Mouse (Mus musculus) hindbrain, embryonic 15.5 days (tissue): ENCODE results near the gene Rbpj. TPM values are rescaled to one million over a fixed set of nuclear protein-coding genes. Genes with fewer than 3 reads are reported as not detected.
"Not testable (repeated sequence)": the region's sequence is repeated elsewhere in the genome, so short reads cannot be mapped to it uniquely, and the experiment has no call there.

ENCODE experiments used
- ATAC-seq: fragments of 200-750 bp; cut with Nextera tagmentation; 2 replicates; pipeline ENCODE4 v1.8.0; 2017; ENCODE audit warnings: low read depth, moderate number of reproducible peaks, moderate TSS enrichment; ENCODE audit not compliant: low FRiP score
- H3K27ac ChIP-seq: fragments of 300-500 bp; sonication (generic); replicated peaks from 2 replicates; pipeline ENCODE4 v1.5.1; 2015; ENCODE audit warnings: mild to moderate bottlenecking, inconsistent platforms
- H3K27me3 ChIP-seq: fragments of 300-500 bp; sonication (generic); 2 replicates; pipeline ENCODE4 v1.6.1; 2015; ENCODE audit warnings: control low read depth, inconsistent platforms
- H3K36me3 ChIP-seq: fragments of 300-500 bp; sonication (generic); 2 replicates; pipeline ENCODE4 v1.6.1; 2015; ENCODE audit warnings: control low read depth, inconsistent platforms
- H3K4me1 ChIP-seq: fragments of 300-500 bp; sonication (generic); replicated peaks from 2 replicates; pipeline ENCODE4 v1.6.1; 2015; ENCODE audit warnings: control low read depth, inconsistent platforms
- H3K4me2 ChIP-seq: fragments of 300-500 bp; sonication (generic); 2 replicates; pipeline ENCODE4 v1.6.1; 2015; ENCODE audit warnings: moderate library complexity, mild to moderate bottlenecking, inconsistent platforms
- H3K4me3 ChIP-seq: fragments of 300-500 bp; sonication (generic); 2 replicates; pipeline ENCODE4 v1.5.1; 2015; ENCODE audit warnings: mild to moderate bottlenecking, inconsistent platforms
- H3K9ac ChIP-seq: fragments of 300-500 bp; sonication (generic); 2 replicates; pipeline ENCODE4 v1.6.1; 2015; ENCODE audit warnings: inconsistent platforms
- H3K9me3 ChIP-seq: fragments of 300-500 bp; sonication (generic); 2 replicates; pipeline ENCODE4 v1.6.1; 2016; ENCODE audit warnings: control low read depth, inconsistent platforms
- WGBS: fragments of 180-500 bp; shearing (Covaris S2); methylation state at CpG from one replicate; pipeline ENCODE4 v1.1.7; 2015; 5-methylcytosine and 5-hydroxymethylcytosine counted together
- polyA plus RNA-seq: library from polyadenylated mRNA; unstranded; fragments of >200 nt; fragmentation: Nextera tagmentation; extraction: Ambion mirVana; gene quantifications from 2 replicates; pipeline ENCODE4 v1.2.1, GENCODE M21; 2015

Rbpj gene
- polyA plus RNA-seq, 1 experiment from 2014 or later = 28.0 TPM

DNA sequence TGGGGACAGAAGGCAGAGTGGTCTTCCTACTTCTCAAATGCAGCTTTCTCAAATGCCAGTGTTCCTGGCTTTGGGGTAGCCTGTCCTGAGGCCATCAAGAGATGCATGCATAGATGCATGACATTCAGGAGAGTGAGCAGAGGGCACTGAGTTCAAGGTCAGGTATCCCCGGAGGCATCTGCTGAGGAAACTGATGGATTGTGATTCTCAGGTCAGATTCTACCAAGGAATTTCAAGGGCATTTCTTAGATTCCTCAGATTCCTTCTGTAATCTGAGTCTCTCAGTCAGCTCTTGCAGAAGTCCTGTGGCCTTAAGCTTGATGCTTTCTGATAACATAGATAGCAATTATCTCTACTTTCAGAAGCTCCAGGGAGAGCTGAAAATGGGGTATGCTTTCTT, 76.1 kb downstream of the Rbpj start:
- no peaks in the 10 kb centered on the region for H3K27me3 ChIP-seq
- H3K9me3 ChIP-seq = no peaks in the 10 kb centered on the region
- no peak overlapping the region for H3K9ac ChIP-seq
- no peak overlapping the region for H3K4me2 ChIP-seq
- H3K27ac ChIP-seq = no peak overlapping the region
- no peak overlapping the region for H3K4me3 ChIP-seq
- no peaks in the 10 kb centered on the region for H3K36me3 ChIP-seq
- ATAC-seq = no peak
- WGBS = 77% methylated on average over 1 of the region's 1 CpGs
- no peaks in the 10 kb centered on the region for H3K4me1 ChIP-seq

DNA sequence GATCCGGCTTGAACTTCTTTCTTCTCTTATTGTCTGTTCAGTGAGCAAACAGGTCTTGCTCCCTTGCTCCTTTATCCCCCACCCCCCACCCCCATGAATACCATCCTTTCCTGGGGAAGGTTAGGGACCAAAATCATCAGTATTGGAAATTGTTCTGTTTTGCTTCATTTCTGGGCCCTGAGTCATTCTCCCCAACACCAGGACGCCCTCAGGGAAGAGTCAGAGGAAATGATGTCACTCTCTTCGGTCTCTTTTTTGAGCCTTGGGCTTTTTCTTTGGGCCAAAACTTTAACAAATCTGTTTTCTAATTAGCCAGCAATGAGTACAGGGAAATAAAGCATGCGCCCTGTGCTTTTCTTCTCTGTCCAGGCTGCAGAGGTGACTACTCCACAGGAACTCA, 77.4 kb downstream of the Rbpj start:
- no peaks in the 10 kb centered on the region for H3K36me3 ChIP-seq
- WGBS = 88% methylated on average over 4 of the region's 4 CpGs
- no peak for ATAC-seq
- no peak overlapping the region for H3K27ac ChIP-seq
- no peaks in the 10 kb centered on the region for H3K4me1 ChIP-seq
- H3K27me3 ChIP-seq = no peaks in the 10 kb centered on the region
- no peak overlapping the region for H3K4me3 ChIP-seq
- H3K4me2 ChIP-seq = no peak overlapping the region
- no peaks in the 10 kb centered on the region for H3K9me3 ChIP-seq
- no peak overlapping the region for H3K9ac ChIP-seq

DNA sequence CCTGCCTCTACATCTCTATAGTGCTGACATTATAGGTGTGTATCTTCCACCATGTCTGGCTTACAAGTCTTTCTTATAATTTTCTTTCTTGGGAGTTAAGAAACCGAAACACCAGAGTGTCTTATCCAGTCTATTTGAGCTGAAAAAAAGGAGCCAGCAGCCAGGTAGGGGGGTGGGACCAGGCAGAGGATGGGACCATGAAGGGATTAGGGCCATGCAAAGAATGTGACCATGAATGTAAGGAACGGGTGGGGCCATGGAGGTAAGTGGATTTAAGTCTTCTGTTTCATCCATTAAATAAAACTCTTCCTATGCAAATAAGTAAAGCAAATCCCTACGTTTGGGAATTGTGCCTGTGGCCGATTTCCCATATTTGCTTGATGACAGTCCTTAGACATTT, 78.0 kb downstream of the Rbpj start:
- no peaks in the 10 kb centered on the region for H3K9me3 ChIP-seq
- 90% methylated on average over 4 of the region's 4 CpGs for WGBS
- no peaks in the 10 kb centered on the region for H3K4me1 ChIP-seq
- ATAC-seq = no peak
- no peak overlapping the region for H3K4me2 ChIP-seq
- no peak overlapping the region for H3K27ac ChIP-seq
- no peaks in the 10 kb centered on the region for H3K36me3 ChIP-seq
- no peak overlapping the region for H3K9ac ChIP-seq
- no peaks in the 10 kb centered on the region for H3K27me3 ChIP-seq
- H3K4me3 ChIP-seq = no peak overlapping the region

DNA sequence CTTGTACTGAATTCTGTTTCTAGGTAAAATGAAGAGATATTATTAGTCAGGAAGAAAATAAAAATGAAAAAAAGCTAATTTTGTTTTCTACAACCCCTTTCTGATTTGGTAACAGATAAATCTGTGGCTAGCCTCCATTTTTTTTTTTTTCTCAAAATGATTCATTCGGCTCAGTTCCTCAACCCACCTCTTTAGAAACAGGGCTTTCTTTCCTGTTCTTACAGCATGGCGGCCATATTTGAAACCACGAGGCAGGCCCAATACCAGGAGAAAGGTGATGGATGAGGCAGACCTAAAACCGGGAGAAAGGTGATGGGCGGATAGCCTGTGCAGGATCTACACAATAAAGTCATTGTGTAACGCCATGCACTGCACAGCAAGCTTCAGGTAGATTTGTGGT, 80.5 kb downstream of the Rbpj start:
- Histone ChIP-seq H3K27me3 (no peaks in the 10 kb centered on the region), H3K36me3 (no peaks in the 10 kb centered on the region), H3K9me3 (no peaks in the 10 kb centered on the region), H3K4me1 (no peaks in the 10 kb centered on the region), H3K27ac (no peak overlapping the region), H3K4me2 (no peak overlapping the region), H3K9ac (no peak overlapping the region), H3K4me3 (no peak overlapping the region)
- no peak for ATAC-seq
- WGBS = 86% methylated on average over 6 of the region's 6 CpGs

DNA sequence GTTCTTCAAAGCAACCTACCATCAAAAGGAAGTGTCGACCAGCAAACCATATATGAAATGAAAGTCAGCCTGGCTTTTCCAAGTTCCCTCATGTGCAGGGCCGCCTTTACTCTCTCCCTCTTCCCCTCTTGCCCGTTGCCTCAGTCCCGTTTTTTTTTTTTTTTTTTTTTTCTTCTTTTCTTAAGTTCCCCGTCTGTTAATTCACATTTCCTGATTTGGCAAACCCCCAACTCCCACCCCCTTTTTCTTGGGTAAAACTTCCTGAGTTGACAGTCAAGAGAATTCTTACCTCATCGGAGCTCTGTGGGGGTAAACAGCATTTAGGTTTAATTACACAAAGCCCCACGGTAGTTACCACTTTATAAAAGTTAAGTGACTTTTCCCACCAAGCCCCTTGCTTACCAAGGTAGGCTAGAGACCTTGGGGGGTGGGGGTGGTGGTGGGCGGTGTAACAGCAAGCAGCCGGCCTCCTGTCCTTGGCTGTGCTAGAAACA, 81.1 kb downstream of the Rbpj start:
- H3K36me3 ChIP-seq = no peaks in the 10 kb centered on the region
- no peak overlapping the region for H3K27ac ChIP-seq
- no peaks in the 10 kb centered on the region for H3K9me3 ChIP-seq
- no peak overlapping the region for H3K4me3 ChIP-seq
- WGBS = 67% methylated on average over 9 of the region's 9 CpGs
- no peak for ATAC-seq
- H3K4me2 ChIP-seq = no peak overlapping the region
- H3K4me1 ChIP-seq = no peaks in the 10 kb centered on the region
- H3K27me3 ChIP-seq = no peaks in the 10 kb centered on the region
- H3K9ac ChIP-seq = no peak overlapping the region

DNA sequence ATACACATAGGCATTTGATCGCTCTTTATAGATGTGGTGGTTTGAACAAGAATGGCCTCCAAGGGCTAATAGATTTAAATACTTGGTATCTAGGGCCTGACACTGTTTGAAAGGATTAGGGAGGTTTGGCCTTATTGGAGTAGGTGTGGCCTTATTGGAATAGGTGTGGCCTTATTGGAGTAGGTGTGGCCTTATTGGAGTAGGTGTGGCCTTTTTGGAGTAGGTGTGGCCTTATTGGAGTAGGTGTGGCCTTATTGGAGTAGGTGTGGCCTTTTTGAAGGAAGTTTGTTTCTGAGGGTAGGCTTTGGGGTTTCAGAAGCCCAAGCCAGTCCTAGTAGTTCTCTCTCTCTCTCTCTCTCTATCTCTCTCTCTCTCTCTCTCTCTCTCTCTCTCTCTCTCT, 84.4 kb downstream of the Rbpj start:
- H3K27me3 ChIP-seq, H3K9me3 ChIP-seq, H3K4me3 ChIP-seq, H3K4me1 ChIP-seq, H3K27ac ChIP-seq, H3K9ac ChIP-seq, H3K36me3 ChIP-seq, H3K4me2 ChIP-seq, ATAC-seq: not testable (repeated sequence)
- 98% methylated on average over 1 of the region's 1 CpGs for WGBS

DNA sequence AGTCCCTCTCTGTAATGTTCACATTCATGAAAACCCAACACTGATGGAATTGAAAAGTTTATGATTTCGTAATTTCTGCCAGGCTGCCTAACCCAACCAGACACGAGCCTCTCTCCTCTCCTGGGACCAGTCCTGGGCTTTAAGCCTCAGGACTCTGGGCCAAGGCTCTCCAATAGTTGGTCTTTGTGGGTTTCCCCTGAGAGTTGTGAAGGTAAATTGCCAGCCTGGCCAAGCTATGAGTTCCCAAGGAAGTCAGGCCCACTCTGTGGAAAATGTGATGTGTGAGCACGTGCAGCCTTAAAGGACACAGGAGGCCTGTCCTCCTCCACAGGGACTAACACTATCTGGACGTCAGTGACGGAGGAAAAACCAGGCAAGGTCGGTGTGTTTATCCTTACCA, 85.4 kb downstream of the Rbpj start:
- Histone ChIP-seq H3K36me3 (no peaks in the 10 kb centered on the region), H3K9ac (no peak overlapping the region), H3K4me1 (no peaks in the 10 kb centered on the region), H3K4me3 (no peak overlapping the region), H3K9me3 (no peaks in the 10 kb centered on the region), H3K4me2 (no peak overlapping the region), H3K27ac (no peak overlapping the region), H3K27me3 (no peaks in the 10 kb centered on the region)
- no peak for ATAC-seq
- 72% methylated on average over 6 of the region's 6 CpGs for WGBS

DNA sequence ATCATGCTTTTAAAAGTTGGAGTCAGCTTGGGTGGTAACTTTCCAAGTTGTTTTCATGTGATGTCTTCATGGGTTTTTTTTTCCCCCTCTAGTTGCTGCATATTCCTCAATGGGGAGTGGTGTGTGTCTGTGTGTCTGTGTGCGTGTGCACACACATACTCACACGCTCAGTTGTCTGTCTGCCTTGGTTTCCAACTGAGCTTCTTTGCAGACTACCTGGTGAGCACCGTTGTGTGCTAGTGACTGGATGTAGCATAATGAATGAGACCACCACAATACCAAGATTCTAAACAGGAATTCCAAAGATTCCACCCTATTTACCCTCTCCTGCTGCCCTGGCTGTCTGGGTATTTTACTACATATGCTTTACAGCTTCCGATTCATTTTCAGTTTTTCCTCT, 86.0 kb downstream of the Rbpj start:
- no peak for ATAC-seq
- Histone ChIP-seq H3K9me3 (no peaks in the 10 kb centered on the region), H3K36me3 (no peaks in the 10 kb centered on the region), H3K27me3 (no peaks in the 10 kb centered on the region), H3K9ac (no peak overlapping the region), H3K4me1 (no peaks in the 10 kb centered on the region), H3K4me3 (no peak overlapping the region), H3K4me2 (no peak overlapping the region), H3K27ac (no peak overlapping the region)
- WGBS = 44% methylated on average over 4 of the region's 4 CpGs

DNA sequence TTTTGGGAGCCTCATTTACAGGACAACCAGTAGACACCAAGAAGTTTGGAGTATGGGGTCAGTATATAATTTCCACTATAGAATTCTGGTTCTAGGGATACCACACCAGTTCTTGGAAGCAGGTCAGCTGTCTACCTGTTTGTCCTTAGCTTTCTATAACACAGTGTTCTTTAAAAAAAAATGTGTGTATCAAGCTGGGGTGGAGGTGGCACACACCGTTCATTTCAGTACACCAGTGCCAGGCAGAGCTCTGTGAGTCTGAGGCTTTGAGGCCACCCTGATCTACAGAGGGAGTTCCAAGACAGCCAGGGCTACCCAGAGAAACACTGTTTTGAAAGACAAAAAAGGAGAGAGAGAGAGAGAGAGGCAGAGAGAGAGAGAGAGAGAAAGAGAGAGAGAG, 87.3 kb downstream of the Rbpj start:
- Histone ChIP-seq H3K36me3 (no peaks in the 10 kb centered on the region), H3K27me3 (no peaks in the 10 kb centered on the region), H3K27ac (no peak overlapping the region), H3K4me1 (no peaks in the 10 kb centered on the region), H3K9ac (no peak overlapping the region), H3K4me3 (no peak overlapping the region), H3K9me3 (no peaks in the 10 kb centered on the region), H3K4me2 (no peak overlapping the region)
- 95% methylated on average over 1 of the region's 1 CpGs for WGBS
- no peak for ATAC-seq

DNA sequence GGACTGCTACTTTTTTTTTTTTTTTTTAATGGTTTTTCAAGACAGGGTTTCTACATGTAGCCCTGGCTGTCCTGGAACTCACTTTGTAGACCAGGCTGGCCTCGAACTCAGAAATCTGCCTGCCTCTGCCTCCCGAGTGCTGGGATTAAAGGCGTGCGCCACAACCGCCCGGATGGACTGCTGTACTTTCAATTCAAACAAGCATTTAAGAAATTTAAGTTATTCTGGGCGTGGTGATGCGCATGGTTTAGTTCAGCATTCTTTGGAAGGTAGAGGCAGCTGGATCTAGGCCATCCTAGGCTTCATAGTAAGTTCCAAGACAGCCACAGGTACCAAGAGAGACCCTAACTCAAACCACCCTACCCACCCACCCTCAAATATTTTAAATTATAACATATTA, 88.2 kb downstream of the Rbpj start:
- no peak overlapping the region for H3K4me2 ChIP-seq
- no peaks in the 10 kb centered on the region for H3K27me3 ChIP-seq
- 94% methylated on average over 8 of the region's 8 CpGs for WGBS
- no peak overlapping the region for H3K9ac ChIP-seq
- H3K9me3 ChIP-seq = no peaks in the 10 kb centered on the region
- H3K4me3 ChIP-seq = no peak overlapping the region
- no peak for ATAC-seq
- H3K27ac ChIP-seq = no peak overlapping the region
- H3K4me1 ChIP-seq = no peaks in the 10 kb centered on the region
- no peaks in the 10 kb centered on the region for H3K36me3 ChIP-seq

DNA sequence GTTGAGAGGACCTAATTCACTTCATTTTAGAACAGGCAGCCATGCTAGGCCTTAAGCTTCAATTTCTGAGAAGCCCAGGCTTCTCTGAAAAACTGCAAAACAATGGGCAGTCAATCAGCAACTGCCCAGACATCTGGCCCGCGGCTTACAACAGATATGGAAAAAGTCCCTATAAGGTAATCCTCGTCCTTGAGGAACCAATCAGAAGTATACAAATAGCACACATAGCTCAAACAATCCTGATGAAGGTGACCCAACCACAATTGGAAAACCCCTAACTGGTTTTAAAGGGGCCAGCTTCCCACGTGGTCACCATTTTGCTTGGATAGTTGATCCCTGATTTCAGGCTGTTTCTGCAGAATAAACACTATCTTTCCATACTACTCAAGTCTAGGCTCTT, 89.0 kb downstream of the Rbpj start:
- WGBS = 85% methylated on average over 4 of the region's 4 CpGs
- no peak overlapping the region for H3K4me3 ChIP-seq
- no peaks in the 10 kb centered on the region for H3K27me3 ChIP-seq
- ATAC-seq = no peak
- H3K9me3 ChIP-seq = no peaks in the 10 kb centered on the region
- H3K4me2 ChIP-seq = no peak overlapping the region
- no peak overlapping the region for H3K9ac ChIP-seq
- H3K4me1 ChIP-seq = no peaks in the 10 kb centered on the region
- no peaks in the 10 kb centered on the region for H3K36me3 ChIP-seq
- H3K27ac ChIP-seq = no peak overlapping the region

DNA sequence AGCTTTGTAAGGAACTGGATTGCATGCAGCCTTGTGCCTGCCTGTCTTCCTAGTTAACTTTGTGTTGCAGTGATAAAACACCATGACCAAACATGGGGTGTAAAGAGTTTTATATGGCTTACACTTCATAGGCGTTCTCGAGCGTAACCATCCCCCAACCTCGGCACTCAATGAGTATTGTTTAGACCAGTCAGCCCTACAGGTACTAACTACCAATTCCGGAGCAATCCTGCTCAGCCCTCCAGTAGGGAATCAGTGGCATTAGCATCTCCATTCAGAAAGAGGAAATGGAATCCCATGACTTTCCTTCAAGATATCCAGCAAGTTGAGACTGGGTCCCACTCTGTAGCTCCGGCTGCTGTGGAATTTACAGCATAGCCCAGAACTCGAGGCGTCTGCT, 89.5 kb downstream of the Rbpj start:
- Histone ChIP-seq H3K9ac (no peak overlapping the region), H3K4me2 (no peak overlapping the region), H3K9me3 (no peaks in the 10 kb centered on the region), H3K4me3 (no peak overlapping the region), H3K4me1 (no peaks in the 10 kb centered on the region), H3K36me3 (no peaks in the 10 kb centered on the region), H3K27me3 (no peaks in the 10 kb centered on the region), H3K27ac (no peak overlapping the region)
- 95% methylated on average over 8 of the region's 8 CpGs for WGBS
- no peak for ATAC-seq

DNA sequence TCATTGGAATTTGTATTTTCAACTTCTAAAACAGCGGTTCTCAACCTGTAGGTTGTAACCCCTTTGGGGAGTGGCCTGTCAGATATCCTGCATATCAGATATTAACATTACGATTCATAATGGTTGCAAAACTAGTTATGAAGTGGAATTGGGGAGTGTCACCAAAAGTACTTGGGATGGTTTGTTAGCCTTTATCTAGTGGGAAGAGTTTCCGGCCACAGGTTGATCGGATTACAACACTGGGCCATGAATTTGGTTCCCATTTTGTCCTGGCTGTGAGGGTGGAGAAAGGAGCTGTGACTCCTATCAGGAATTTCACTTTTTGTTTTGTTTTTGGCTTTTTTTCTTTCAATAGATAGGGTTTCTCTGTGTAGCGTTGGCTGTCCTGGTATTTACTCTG, 90.0 kb downstream of the Rbpj start:
- Histone ChIP-seq H3K4me2 (no peak overlapping the region), H3K27me3 (no peaks in the 10 kb centered on the region), H3K9me3 (no peaks in the 10 kb centered on the region), H3K27ac (no peak overlapping the region), H3K9ac (no peak overlapping the region), H3K4me1 (no peaks in the 10 kb centered on the region), H3K4me3 (no peak overlapping the region), H3K36me3 (no peaks in the 10 kb centered on the region)
- ATAC-seq = no peak
- WGBS = 95% methylated on average over 5 of the region's 5 CpGs
